ENCODE assay signal across 20 mouse cellular contexts in the genomic region with DNA sequence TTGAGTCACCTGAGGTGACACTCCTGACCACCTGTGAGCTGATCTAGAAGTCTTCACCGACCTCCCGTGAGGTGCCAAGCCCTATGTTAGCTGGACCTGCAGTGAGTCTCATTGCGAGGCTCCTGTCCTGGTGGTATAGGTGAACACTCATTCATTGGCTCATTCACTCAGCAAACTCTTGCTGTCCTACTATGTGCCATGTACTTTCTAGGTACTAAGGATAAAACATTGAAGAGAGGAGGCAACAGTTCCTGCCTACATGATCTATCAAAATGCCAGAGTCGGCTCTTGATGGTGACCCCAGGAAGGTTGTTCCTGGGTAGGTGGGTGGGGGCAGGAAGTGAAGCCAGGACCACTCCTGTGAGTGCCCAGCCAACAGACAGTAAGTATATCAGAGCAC.
"Had no signal": no experiment of that assay in that cellular context is flagged by ENCODE, and none has a peak within 500 bp of the region (broad histone marks: within the 10 kb centered on the region; RNA-seq: fewer than 3 reads in every experiment).

No protein-coding gene starts in this region.

- DNase-seq: kidney, adult 11 months; kidney, adult 8-10 months; kidney, postnatal 14 days; kidney, postnatal 4 days; left cerebral cortex, postnatal 4 days; lung, adult 2 months; retina, postnatal 1 day; right cerebral cortex, postnatal 25 days; spleen, adult 18-20 months; thymus, adult 18-20 months; thymus, postnatal 14 days; thymus, postnatal 4 days had no signal

- H3K9ac ChIP-seq: limb, embryonic 12.5 days; limb, embryonic 15.5 days; midbrain, embryonic 12.5 days; midbrain, embryonic 15.5 days; neural tube, embryonic 12.5 days; neural tube, embryonic 15.5 days; stomach, embryonic 15.5 days had no signal

- H3K4me3 ChIP-seq: limb, embryonic 12.5 days; limb, embryonic 15.5 days; midbrain, embryonic 12.5 days; midbrain, embryonic 15.5 days; neural tube, embryonic 12.5 days; neural tube, embryonic 15.5 days; stomach, embryonic 15.5 days had no signal

- H3K9me3 ChIP-seq: limb, embryonic 12.5 days; limb, embryonic 15.5 days; midbrain, embryonic 12.5 days; midbrain, embryonic 15.5 days; neural tube, embryonic 12.5 days; neural tube, embryonic 15.5 days; stomach, embryonic 15.5 days had no signal

- H3K36me3 ChIP-seq: limb, embryonic 15.5 days; midbrain, embryonic 12.5 days; midbrain, embryonic 15.5 days; neural tube, embryonic 12.5 days; neural tube, embryonic 15.5 days; stomach, embryonic 15.5 days had no signal

- H3K27ac ChIP-seq: limb, embryonic 12.5 days; limb, embryonic 15.5 days; macrophage; midbrain, embryonic 12.5 days; midbrain, embryonic 15.5 days; neural tube, embryonic 12.5 days; neural tube, embryonic 15.5 days; stomach, embryonic 15.5 days had no signal

- H3K4me1 ChIP-seq: limb, embryonic 12.5 days; limb, embryonic 15.5 days; midbrain, embryonic 12.5 days; midbrain, embryonic 15.5 days; neural tube, embryonic 15.5 days; stomach, embryonic 15.5 days had no signal

- ATAC-seq: midbrain, embryonic 15.5 days had no signal

- H3K27me3 ChIP-seq: limb, embryonic 12.5 days; limb, embryonic 15.5 days; midbrain, embryonic 12.5 days; midbrain, embryonic 15.5 days; neural tube, embryonic 12.5 days; neural tube, embryonic 15.5 days; stomach, embryonic 15.5 days had no signal

- H3K4me2 ChIP-seq: limb, embryonic 12.5 days; limb, embryonic 15.5 days; midbrain, embryonic 12.5 days; midbrain, embryonic 15.5 days; neural tube, embryonic 12.5 days; neural tube, embryonic 15.5 days; stomach, embryonic 15.5 days had no signal
